Mouse (Mus musculus): ENCODE results near the gene Lrrc71. TPM values are rescaled to one million over a fixed set of nuclear protein-coding genes. Genes with fewer than 3 reads are reported as not detected.

Lrrc71 gene
- total and polyA plus RNA-seq, 3 experiments, result 0.14 to 0.17 TPM; not detected in 1

GRCm38 (mm10) chr3:87765091-87765490, 16.7 kb upstream of the Lrrc71 start:
- no peak overlapping the region for H3K9ac ChIP-seq (ENCODE audit: insufficient read depth, low read depth)
- in situ Hi-C loops (cut with MboI; ENCODE audit: low pct_ligation_motif_present, low pct_unique_long_range_greater_than_20kb, low sequenced_read_pairs), result no loop called here
- no peak overlapping the region for H3K4me2 ChIP-seq (ENCODE audit: insufficient read depth, low read depth, poor library complexity, severe bottlenecking)
- H3K4me3 ChIP-seq (replicated peaks in 1 of 3; ENCODE audit: low read depth in 2 of 3, low read length in 2 of 3, poor library complexity in 1 of 3), result no peak overlapping the region
- no peaks in the 10 kb centered on the region for H3K36me3 ChIP-seq (replicated peaks in 1 of 2; ENCODE audit: control insufficient read depth in 1 of 2, insufficient read depth in 1 of 2, low read length in 1 of 2)
- peaks cover 25% of the 10 kb centered on the region for H3K27me3 ChIP-seq (replicated peaks)
- no peaks in the 10 kb centered on the region for H3K79me2 ChIP-seq (replicated peaks; ENCODE audit: control insufficient read depth, extremely low read depth, insufficient read depth, poor library complexity, severe bottlenecking)
- no peak overlapping the region for H3K27ac ChIP-seq (ENCODE audit: insufficient read depth, low read depth)
- H3K4me1 ChIP-seq (ENCODE audit: control insufficient read depth in 1 of 2, insufficient read depth in 2 of 2), result peaks cover 8 to 33% of the 10 kb centered on the region in 2 experiments
- TF ChIP-seq IRF4 (IDR thresholded peaks at IDR 0.05; ENCODE audit: low read depth, low read length) (0 out of 2 replicates have a peak, but pooled peaks have one; percentile 7), MAX (IDR thresholded peaks at IDR 0.05; ENCODE audit: low read length) (no peak), CTCF (conservative IDR thresholded peaks at IDR 0.05 in 1 of 2, IDR thresholded peaks at IDR 0.05 in 1 of 2; ENCODE audit: low read depth in 2 of 2, low read length in 2 of 2) (no peak), MAZ (IDR thresholded peaks at IDR 0.05; ENCODE audit: low read depth, low read length) (no peak), UBTF (IDR thresholded peaks at IDR 0.05; ENCODE audit: low read depth, low read length) (peak; percentile 78; the same call in 1 of the 2 replicates), TCF12 (IDR thresholded peaks at IDR 0.05; ENCODE audit: low read depth, low read length) (no peak), ZC3H11A (IDR thresholded peaks at IDR 0.05; ENCODE audit: low read depth, low read length) (no peak), NRF1 (IDR thresholded peaks at IDR 0.05; ENCODE audit: low read depth, low read length) (no peak)
- dilution Hi-C loops (cut with MboI; ENCODE audit: extremely low pct_ligation_motif_present, extremely low pct_unique_long_range_greater_than_20kb, low sequenced_read_pairs), result no loop called here
- no peaks in the 10 kb centered on the region for H3K9me3 ChIP-seq (replicated peaks; ENCODE audit: low read length)
- DNase-seq (ENCODE audit: extremely low read depth), result peak; percentile 67

DNA sequence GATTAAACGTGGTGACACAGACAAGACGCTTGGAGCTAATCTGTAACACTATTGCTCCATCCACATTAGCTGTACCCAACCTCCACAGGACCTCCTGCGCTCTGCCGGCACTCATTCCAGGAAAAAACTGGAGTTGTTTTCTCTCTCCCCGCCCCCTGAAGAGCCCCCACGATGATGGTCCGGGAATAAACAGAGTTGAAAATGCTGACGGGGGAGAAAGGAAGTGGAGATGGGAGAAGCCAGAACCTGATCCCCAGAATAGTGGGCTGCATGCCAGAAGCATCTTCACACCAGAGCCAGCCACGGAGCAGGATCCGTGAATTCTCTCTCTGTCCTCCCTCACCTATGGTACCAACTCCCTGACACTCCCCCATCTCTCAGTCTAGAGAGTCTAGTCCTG, 16.1 kb upstream of the Lrrc71 start:
- Histone ChIP-seq H3K36me3 (replicated peaks in 1 of 2; ENCODE audit: control insufficient read depth in 1 of 2, insufficient read depth in 1 of 2, low read length in 1 of 2) (no peaks in the 10 kb centered on the region), H3K9me3 (replicated peaks; ENCODE audit: low read length) (no peaks in the 10 kb centered on the region), H3K9ac (ENCODE audit: insufficient read depth, low read depth) (no peak overlapping the region), H3K27ac (ENCODE audit: insufficient read depth, low read depth) (no peak overlapping the region), H3K4me3 (replicated peaks in 1 of 3; ENCODE audit: low read depth in 2 of 3, low read length in 2 of 3, poor library complexity in 1 of 3) (no peak overlapping the region), H3K4me1 (ENCODE audit: control insufficient read depth in 1 of 2, insufficient read depth in 2 of 2) (peaks cover 8 to 33% of the 10 kb centered on the region in 2 experiments), H3K27me3 (replicated peaks) (peaks cover 21% of the 10 kb centered on the region), H3K79me2 (replicated peaks; ENCODE audit: control insufficient read depth, extremely low read depth, insufficient read depth, poor library complexity, severe bottlenecking) (no peaks in the 10 kb centered on the region), H3K4me2 (ENCODE audit: insufficient read depth, low read depth, poor library complexity, severe bottlenecking) (no peak overlapping the region)
- TF ChIP-seq RAD21 (IDR thresholded peaks at IDR 0.05; ENCODE audit: low read depth, low read length) (no peak), TBP (conservative IDR thresholded peaks at IDR 0.05; ENCODE audit: low read depth, low read length) (no peak), JUND (conservative IDR thresholded peaks at IDR 0.05; ENCODE audit: low read depth, low read length) (no peak), ZNF384 (IDR thresholded peaks at IDR 0.05; ENCODE audit: low read depth, low read length) (no peak), ZMIZ1 (IDR thresholded peaks at IDR 0.05; ENCODE audit: low read depth, low read length) (no peak), MEF2A (IDR thresholded peaks at IDR 0.05; ENCODE audit: borderline replicate concordance, low read depth, low read length) (no peak), JUN (IDR thresholded peaks at IDR 0.05; ENCODE audit: insufficient read depth, low read depth, low read length) (no peak), TCF12 (IDR thresholded peaks at IDR 0.05; ENCODE audit: low read depth, low read length) (no peak), BHLHE40 (IDR thresholded peaks at IDR 0.05; ENCODE audit: low read depth, low read length) (no peak), NRF1 (IDR thresholded peaks at IDR 0.05; ENCODE audit: low read depth, low read length) (no peak), RCOR1 (conservative IDR thresholded peaks at IDR 0.05; ENCODE audit: low read depth, low read length) (no peak)
- dilution Hi-C loops (cut with MboI; ENCODE audit: extremely low pct_ligation_motif_present, extremely low pct_unique_long_range_greater_than_20kb, low sequenced_read_pairs) (no loop called here), in situ Hi-C loops (cut with MboI; ENCODE audit: low pct_ligation_motif_present, low pct_unique_long_range_greater_than_20kb, low sequenced_read_pairs) (no loop called here)
- DNase-seq (ENCODE audit: extremely low read depth), result no peak
